Mouse (Mus musculus) E14TG2a.4 (cell line): ENCODE measurements at regions not wholly inside any gene's neighbourhood (a gene's known extent, or its start where the extent isn't known, plus 50 kb on each side); places are given as distances from the start of the nearest gene placed in this dataset.

Source experiments
- H3K27me3 ChIP-seq: 2 replicates; pipeline ENCODE4 v1.6.1; 2014; ENCODE audit warnings: low read length, control low read depth; ENCODE audit not compliant: insufficient read depth
- H3K36me3 ChIP-seq: 2 replicates; pipeline ENCODE4 v1.6.1; 2014; ENCODE audit warnings: low read length, control low read depth; ENCODE audit not compliant: insufficient read depth
- H3K4me1 ChIP-seq: replicated peaks from 2 replicates; pipeline ENCODE4 v1.6.1; 2014; ENCODE audit warnings: low read depth, low read length, control low read depth
- H3K4me3 ChIP-seq: replicated peaks from 2 replicates; pipeline ENCODE4 v1.5.1; 2014; ENCODE audit warnings: mild to moderate bottlenecking, low read length
- H3K9me3 ChIP-seq: 2 replicates; pipeline ENCODE4 v1.6.1; 2014; ENCODE audit warnings: low read length, control low read depth
- CTCF ChIP-seq: conservative IDR thresholded peaks from 2 replicates; pipeline ENCODE4 v1.5.1; 2014; ENCODE audit warnings: low read length
- NANOG ChIP-seq: IDR thresholded peaks from 2 replicates; pipeline ENCODE4 v1.6.1; 2014; ENCODE audit warnings: borderline replicate concordance, low read length, mixed read lengths
- POU5F1 ChIP-seq: IDR thresholded peaks from 2 replicates; pipeline ENCODE4 v1.6.1; 2014; ENCODE audit warnings: low read length, borderline replicate concordance

GRCm38 (mm10) chr2:103867241-103867957 lies 70.0 kb upstream of the Caprin1 start:
- Histone ChIP-seq H3K4me1 (peaks cover 10% of the 10 kb centered on the region; the same call in 1 of the 2 replicates), H3K36me3 (no peaks in the 10 kb centered on the region), H3K9me3 (peaks cover 4% of the 10 kb centered on the region; the same call in 1 of the 2 replicates), H3K4me3 (no peak overlapping the region), H3K27me3 (peaks cover 9% of the 10 kb centered on the region; the same call in 1 of the 2 replicates)
- TF ChIP-seq POU5F1 (no peak), NANOG (no peak), CTCF (no peak)

DNA sequence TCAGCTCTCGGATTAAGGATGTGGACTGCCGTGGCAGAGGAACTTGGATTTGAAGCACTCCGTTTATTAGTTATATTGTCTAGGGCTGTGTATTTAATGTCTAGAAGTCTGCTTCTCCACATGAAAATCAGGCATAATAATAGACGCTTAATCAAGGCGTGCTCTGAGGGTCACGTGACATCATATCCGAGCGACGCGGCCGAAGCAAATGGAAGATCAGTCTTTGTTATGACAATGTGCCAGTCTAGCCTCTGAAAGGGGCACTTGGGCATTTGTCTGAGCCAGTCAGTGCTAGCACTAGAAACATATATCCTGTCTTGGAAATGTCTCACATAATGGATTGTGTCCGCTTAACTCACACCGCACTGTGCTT lies 70.5 kb upstream of the Caprin1 start:
- Histone ChIP-seq H3K9me3 (peaks cover 4% of the 10 kb centered on the region; the same call in 1 of the 2 replicates), H3K27me3 (peaks cover 9% of the 10 kb centered on the region; the same call in 1 of the 2 replicates), H3K4me1 (peaks cover 10% of the 10 kb centered on the region; the same call in 1 of the 2 replicates), H3K36me3 (no peaks in the 10 kb centered on the region), H3K4me3 (no peak overlapping the region)
- TF ChIP-seq POU5F1 (no peak), CTCF (no peak), NANOG (no peak)

GRCm38 (mm10) chr2:103868655-103869054 lies 71.2 kb upstream of the Caprin1 start:
- Histone ChIP-seq H3K27me3 (peaks cover 9% of the 10 kb centered on the region; the same call in 1 of the 2 replicates), H3K36me3 (no peaks in the 10 kb centered on the region), H3K4me1 (peaks cover 10% of the 10 kb centered on the region; the same call in 1 of the 2 replicates), H3K4me3 (no peak overlapping the region), H3K9me3 (peaks cover 4% of the 10 kb centered on the region; the same call in 1 of the 2 replicates)
- TF ChIP-seq POU5F1 (no peak), CTCF (no peak), NANOG (no peak)

- H3K27me3 ChIP-seq: peaks cover 9% of the 10 kb centered on the region; the same call in 1 of the 2 replicates
- no peak overlapping the region for H3K4me3 ChIP-seq
- peaks cover 10% of the 10 kb centered on the region; the same call in 1 of the 2 replicates for H3K4me1 ChIP-seq
- H3K9me3 ChIP-seq: no peaks in the 10 kb centered on the region
- no peak for TF ChIP-seq POU5F1
- TF ChIP-seq NANOG: no peak
- TF ChIP-seq CTCF: peak; percentile 51
- no peaks in the 10 kb centered on the region for H3K36me3 ChIP-seq
Measured at GRCm38 (mm10) chr2:103871522-103872276, 74.2 kb upstream of the Caprin1 start.

DNA sequence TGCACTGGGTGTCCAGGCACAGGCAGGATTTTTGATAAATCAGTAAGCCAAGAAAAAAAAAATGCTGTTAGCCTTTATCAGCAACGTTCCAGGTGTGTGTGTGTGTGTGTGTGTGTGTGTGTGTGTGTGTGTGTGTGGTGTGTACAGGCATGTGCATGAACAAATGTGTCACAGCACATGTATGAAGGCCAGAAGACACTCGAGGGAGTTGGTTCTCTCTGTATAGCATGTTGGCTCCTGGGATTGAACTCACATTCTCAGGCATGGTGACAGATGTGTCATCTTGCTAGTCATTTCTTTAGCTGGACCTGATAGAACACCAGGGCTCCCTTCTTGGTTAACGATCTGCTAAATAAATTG lies 74.8 kb upstream of the Caprin1 start:
- Histone ChIP-seq H3K36me3 (no peaks in the 10 kb centered on the region), H3K9me3 (no peaks in the 10 kb centered on the region), H3K27me3 (peaks cover 9% of the 10 kb centered on the region; the same call in 1 of the 2 replicates)

DNA sequence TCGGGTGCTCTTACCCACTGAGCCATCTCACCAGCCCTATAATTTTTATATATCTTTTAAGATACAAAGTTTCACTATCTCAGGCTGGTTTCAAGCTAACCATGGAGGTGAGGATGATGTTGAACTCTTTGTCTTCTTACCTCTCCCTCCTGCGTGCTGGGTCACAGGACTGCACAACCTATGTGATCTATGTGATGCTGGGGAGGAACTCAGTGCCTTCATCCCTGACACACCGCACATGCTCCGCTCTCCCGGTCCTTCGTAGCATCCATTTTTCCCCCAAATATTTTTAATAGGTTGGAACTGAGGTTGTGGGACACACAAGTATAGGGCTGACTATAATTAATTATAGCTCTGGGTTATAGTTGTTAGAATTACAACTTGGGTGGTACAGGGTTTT lies 75.9 kb upstream of the Caprin1 start:
- H3K9me3 ChIP-seq: no peaks in the 10 kb centered on the region
- H3K36me3 ChIP-seq: no peaks in the 10 kb centered on the region
- H3K4me1 ChIP-seq: no peaks in the 10 kb centered on the region
- peaks cover 4% of the 10 kb centered on the region; the same call in 1 of the 2 replicates for H3K27me3 ChIP-seq
- TF ChIP-seq CTCF (no peak), POU5F1 (no peak), NANOG (no peak)
- no peak overlapping the region for H3K4me3 ChIP-seq

More for the DNA sequence above, 74.8 kb upstream of the Caprin1 start:
- no peak overlapping the region for H3K4me3 ChIP-seq
- H3K4me1 ChIP-seq: peaks cover 9% of the 10 kb centered on the region; the same call in 1 of the 2 replicates
- TF ChIP-seq POU5F1 (no peak), NANOG (no peak), CTCF (no peak)

DNA sequence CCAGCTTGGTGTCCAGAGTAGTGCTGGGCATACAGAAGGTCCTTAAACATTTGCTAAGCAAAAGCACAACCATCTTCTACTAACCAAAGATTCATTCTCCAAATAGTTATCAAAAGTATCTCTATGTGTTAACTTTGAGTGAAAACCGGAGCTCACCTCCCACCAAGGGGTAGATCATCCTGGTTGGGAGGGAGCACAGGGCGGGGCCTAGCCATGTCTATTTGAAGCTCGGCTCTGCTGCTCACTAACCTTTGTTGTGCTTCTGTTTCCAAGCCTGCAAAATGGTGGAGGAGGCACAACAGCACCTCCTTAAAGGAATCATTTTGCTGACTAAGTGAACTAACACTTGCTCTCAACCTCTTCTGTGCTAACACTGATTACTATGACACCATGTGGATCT lies 77.0 kb upstream of the Caprin1 start:
- H3K4me1 ChIP-seq: no peaks in the 10 kb centered on the region
- no peaks in the 10 kb centered on the region for H3K27me3 ChIP-seq
- H3K4me3 ChIP-seq: no peak overlapping the region
- no peaks in the 10 kb centered on the region for H3K9me3 ChIP-seq
- H3K36me3 ChIP-seq: no peaks in the 10 kb centered on the region
- TF ChIP-seq NANOG (no peak), POU5F1 (no peak), CTCF (no peak)

DNA sequence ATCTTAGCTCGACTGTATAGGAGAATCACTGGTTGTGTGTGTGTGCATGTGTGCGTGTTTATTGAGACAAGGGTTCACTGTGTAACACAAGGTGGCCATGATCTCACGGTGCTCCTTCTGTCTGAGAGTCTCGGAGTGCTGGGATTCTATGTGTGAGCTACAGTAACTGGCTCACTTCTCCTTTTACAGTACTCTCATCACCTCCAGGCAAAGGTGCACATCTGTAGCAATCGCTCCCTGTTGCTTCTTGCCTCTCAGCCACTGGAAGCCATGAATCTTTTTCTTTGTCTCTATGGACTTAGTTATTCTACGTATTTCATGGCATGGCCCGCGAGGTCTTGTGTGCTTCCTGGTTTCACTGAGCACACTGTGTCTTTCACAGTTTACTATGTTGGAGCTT lies 78.3 kb upstream of the Caprin1 start:
- H3K27me3 ChIP-seq: no peaks in the 10 kb centered on the region
- H3K36me3 ChIP-seq: no peaks in the 10 kb centered on the region
- TF ChIP-seq NANOG: no peak
- no peak for TF ChIP-seq CTCF
- no peak for TF ChIP-seq POU5F1
- H3K9me3 ChIP-seq: no peaks in the 10 kb centered on the region
- H3K4me3 ChIP-seq: no peak overlapping the region
- H3K4me1 ChIP-seq: no peaks in the 10 kb centered on the region
